Mouse (Mus musculus): ENCODE measurements around the gene Hacd1.
"Not testable (repeated sequence)": the region's sequence is repeated elsewhere in the genome, so short reads cannot be mapped to it uniquely, and the experiment has no call there.

The Hacd1 gene

DNA sequence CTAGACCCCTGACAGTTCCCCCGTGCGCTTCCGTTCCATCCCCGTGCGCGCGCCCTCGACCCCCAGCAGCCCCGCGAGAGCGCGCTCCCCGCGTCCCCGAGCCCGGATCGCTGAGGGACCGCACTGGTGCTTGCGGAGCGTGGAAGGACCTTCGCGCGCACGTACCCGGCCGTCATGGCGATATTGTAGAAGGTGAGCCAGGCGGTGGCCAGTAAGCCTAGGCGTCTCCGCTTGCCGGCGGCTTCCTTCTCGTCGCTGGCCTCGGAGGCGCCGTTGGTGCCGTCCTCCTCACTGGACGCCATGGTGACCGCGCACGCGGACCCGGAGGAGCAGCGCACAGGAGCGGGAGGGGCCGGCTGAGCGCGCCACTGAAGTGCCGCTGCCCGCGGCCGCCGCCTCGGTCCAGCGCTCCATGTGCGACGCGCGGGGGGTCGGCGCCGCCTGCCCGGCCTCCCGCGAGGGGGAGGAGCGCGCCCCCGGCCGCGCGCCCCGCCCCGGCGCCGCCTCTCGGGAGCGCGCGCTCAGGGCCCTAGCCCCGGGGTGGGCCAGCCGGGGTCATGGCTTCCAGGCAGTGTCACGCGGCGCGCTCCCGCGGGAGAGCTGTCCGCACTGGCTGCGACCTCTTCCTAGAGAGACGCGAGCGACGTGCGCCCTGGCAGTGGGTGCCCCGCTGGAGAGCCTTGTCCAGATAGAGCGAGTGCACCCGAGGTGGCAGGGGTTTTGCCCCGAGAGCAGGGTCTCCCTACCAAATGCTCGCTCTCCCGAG lies at the start of gene Hacd1:
Hacd1 (minus strand) TSS at position 570 of the 766 bp plus-strand sequence.
- peak; percentile 34 for DNase-seq (ENCODE audit: low spot score)

DNA sequence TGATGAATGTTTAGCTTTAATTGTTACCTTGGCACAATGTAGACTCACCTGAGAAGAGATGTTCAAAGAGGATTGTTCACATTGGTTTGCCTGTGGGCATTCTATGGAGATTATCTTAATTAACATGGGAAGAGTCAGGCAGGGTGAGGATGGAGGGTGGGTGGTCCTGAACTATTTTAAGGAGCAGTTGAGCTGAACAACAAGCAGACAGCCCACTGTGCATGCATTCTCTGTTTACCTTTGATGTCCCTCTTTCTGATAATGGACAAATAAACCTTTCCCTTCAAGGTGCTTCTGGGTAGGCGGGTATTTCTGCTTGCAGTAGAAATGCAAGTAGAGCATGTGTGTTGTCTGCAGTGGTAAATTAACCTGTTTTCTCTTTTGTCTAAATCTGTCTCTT lies 48.0 kb upstream of the Hacd1 start:
- no peak for DNase-seq (ENCODE audit: low spot score)

DNA sequence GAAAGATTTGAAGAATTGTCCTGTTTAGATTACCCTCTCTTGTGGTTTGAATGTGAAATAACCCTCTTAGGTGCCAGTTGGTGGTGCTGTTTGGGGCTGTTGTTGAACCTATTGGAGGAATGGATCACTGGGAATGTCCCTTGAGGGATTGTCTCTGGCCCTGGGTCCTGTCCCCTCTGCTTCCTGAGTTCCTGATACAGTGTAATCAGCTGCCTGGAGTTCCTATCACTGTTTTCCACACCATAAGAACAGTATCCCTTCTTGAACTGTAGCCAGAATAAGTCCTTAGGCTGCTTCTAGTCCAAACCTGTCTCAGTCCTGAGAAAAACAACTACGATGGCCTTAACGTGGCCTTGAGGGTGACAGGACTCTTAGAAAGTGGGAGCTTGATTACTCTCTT lies 46.7 kb upstream of the Hacd1 start:
- no peak for DNase-seq (ENCODE audit: low spot score)

DNA sequence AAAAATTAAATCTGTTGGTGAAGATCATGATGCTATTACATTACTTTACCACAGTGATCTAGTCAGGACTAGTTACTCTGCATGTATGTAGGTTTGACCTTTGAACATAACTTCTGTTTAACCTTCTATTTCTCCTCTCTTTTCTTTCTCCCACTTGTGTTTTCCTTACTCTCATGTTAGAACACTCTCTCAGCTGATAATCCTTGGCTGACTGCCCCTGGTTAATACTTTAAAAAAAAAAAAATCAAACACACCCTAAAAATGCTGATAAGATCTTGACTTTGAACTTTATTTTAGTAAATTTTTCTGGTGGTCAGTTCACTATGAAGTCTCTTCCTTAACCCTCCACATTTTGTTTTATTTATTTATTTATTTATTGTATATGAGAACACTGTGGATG lies 44.6 kb upstream of the Hacd1 start:
- DNase-seq (ENCODE audit: low spot score): no peak

DNA sequence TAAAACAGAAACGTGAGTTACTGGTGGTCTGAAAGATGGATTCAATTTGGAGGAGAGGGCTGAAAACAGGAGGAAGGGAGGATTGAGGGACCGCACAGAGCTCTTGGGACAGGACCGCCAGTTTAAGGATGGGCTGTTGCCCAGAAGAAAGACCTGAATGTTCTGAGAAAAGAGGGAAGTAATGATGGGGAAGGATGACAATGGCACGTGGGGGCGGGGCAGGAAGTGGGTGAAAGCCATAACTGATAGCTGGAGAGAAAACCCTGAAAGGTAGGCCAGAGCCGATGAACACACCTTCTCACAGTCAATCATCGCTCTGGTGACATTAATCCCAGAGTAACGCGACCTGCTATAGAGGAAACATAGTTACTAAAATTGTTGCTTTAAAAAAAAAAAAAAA lies 22.6 kb upstream of the Hacd1 start:
- not testable (repeated sequence) for DNase-seq (ENCODE audit: low spot score)

DNA sequence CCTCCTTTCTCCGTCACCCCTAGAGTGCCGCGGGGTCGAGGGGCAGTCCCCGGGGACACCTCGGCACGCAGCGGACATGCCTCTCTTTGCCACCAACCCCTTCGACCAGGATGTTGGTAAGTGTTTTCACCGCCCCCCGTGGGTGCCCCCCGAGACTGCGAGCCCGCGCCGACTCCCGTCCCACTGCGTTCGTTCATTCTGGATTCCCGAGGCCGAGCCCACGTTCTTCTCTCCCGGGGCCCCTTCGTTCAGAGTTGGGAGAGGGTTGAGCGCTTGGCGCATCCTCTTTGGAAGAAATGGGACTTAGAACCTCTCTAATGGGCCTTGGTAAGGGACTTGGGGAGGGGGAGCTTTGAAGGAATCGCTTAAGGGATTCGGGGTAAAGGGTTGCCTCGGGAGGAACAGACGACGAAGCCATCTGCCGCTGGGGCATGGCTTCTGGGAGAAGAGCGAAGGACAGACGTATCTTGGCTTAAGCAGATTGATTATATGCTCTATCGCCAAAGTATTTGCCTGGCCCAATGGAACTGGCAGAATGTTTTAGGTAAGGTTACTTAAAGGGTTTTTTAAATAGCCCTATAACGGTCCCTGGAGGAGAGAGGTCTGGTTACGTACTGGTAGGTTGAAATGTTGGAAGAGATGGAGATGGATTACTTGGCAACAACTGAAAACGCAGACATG lies 18.4 kb upstream of the Hacd1 start:
- peak; percentile 49 for DNase-seq (ENCODE audit: low spot score)

DNA sequence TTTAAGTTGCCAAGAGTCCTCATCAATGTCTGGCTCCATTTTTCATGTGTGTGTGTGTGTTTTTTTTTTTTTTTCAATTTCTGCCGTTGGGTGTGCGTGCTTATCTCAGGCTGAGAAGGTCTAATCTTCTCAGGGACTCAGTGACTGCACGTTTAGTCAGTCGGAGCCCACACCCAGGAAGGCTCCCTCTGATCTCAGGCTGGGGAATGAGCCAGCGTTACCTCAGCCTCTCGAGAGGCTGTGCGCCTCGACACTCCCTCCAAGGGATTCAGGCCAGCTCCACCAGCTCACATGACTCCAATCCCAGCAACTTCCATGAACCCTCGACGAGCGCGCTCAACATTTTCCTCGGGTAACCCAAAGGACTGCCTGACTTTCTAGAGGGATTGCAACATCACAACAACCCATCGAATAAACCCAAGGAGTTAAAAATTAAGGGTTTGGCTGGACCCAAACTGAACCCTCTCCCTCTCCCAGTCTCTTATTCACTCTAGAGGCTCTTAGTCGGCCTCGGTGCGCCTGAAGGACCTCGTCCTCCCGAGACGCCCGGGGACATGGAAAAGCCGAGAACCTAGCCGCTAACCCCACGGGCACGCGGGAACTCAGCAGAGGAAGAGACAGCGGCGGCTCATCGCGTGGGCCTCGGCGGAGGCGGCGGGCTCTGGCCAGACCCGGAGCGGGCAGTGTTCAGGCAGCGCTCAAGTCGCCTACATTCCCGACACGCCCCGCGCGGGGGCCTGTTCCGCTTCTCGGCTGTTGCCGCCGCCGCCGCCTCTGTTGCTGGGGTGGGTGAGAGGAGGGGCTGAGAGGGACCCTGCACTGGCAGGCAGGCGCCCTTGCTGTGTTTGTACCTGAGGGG lies 17.7 kb upstream of the Hacd1 start, which contains the start of gene Stam:
Stam (plus strand) TSS at position 737 of the 859 bp plus-strand sequence.
- DNase-seq (ENCODE audit: low spot score): peak; percentile 91

DNA sequence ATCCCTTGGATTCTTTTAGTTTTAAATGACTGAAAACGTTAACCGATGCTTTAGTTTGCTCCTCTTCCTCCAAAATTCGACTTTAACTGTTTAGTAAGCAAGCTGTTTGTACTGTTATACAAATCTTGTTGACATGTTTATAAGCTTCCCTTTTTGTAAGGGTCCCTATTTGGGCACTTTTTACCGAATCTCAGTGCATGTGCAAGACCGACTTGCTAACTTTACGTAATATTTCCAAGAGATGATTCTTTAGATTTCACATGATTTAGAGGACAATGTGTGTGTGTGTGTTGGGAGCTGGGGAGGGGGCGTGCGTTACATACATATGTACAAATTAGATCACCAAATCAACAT lies 17.1 kb upstream of the Hacd1 start:
- DNase-seq (ENCODE audit: low spot score): no peak

DNA sequence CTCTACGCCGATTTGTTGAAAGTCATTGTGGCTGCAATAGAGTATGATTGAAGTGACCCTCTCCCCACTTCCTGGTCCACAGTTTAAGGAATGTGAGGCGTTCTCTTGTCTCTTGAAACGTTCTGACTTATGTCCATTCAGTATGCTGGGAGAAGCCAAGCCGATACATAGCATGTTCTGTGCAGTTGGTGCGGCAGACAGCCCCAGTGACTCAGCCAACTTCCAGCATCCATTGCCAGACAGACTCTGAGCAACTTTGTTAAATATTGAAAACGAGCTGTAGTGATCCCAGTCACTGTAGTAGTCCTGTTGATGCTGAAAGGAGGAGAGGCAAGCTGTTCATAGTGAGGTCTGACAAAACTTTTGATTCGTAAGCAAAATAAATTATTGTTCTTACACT lies 14.5 kb upstream of the Hacd1 start:
- no peak for DNase-seq (ENCODE audit: low spot score)

DNA sequence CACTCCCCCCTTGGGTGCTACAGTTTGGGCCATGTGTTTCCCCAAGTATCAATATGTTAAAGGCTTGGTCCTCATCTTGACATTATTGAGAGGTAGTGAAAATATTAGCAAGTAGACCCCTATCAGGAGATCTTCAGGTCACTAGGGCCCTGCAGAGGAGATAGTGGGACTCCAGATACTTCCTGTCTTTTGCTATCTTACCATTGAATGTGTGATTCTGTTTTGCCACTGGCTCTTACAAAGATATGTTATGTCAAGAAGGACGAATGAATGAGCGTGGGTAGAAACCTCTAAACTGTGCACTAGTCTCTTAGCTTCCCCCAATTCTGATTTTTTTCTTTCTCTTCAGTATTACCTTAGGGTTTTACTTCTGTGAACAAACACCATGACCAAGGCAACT lies 13.1 kb upstream of the Hacd1 start:
- no peak for DNase-seq (ENCODE audit: low spot score)

DNA sequence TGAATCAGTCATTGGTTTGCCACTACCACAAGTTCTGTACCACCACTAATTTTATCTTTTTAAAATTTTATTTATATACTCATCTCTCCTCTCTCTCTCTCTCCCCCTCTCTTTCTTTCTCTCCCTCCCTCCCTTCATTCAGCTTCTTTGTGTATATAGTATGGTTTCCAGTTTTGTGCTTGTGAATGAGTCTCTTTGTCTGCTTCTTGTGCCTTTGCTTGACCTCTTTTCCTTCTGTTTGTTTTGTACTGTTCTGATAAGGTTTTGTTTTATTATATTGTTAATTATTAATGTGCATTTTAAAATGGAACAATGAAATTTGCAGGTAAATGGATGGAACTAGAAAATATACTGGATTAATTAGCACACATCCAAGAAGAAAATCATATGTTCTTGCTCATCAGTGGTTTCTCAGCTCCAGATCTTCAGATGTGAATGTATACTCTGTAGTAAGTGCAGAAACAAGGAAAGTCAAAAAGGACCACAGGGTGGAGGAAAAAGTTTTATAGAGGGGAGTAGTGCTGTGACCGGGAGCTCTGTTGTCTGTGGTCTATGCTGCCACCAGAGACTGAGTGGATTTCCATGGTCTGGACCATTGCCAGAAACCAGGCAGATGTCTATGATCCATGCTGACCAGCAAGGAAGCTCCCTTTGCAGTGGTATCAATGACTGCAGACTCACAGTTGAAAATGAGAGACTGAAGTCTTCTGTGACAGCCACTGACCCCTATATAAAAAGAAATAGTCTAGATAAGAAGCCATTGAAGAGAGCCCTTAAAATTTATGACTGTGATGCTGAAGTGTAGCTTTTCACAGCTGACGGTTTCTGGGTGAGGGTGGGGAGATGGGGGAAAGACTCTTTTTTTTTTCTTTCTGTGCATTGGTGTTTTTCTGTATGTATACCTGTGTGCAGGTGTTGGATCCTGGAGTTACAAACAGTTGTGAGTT lies 10.0 kb upstream of the Hacd1 start:
- DNase-seq (ENCODE audit: low spot score): no peak

DNA sequence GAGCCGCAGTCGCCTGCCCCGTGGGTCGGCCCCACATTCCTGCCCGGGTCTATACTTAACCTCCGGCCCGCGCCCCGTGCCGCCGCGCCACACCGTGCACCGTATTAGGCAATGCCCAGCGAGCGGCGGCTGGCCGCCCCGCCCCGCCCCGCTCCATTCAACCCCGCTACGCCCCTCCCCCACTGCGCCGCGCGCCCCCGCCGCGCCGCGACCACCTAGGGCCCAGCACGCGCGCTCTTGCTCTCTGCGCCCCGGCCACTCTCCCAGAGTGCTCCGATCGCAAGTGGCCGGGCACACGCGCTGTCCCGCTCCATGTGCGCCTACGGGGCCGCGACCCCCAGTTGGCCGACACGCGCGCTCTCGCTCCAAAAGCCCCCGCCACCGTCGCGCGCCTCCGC lies 768 bp downstream of the Hacd1 start:
- peak; percentile 22 for DNase-seq (ENCODE audit: low spot score)

DNA sequence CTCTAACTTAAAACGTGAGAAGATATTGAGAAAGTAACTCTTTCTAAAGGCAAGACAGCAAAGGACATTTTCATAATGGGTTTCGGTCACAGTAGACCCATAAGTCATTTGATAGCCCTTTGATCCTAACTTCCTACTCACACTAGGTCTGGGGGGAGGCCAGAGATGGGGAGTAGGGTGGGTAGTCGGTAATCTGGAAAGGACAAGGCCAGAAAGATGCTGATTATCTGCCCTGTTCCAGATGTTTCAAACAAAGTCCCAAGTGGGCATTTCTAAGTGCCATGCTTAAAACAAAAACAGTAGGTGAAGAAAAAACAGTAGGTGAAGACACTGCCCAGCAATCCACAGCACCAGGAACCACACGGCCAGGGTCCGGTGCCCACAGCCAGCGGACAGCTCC lies 1.2 kb downstream of the Hacd1 start:
- no peak for DNase-seq (ENCODE audit: low spot score)

DNA sequence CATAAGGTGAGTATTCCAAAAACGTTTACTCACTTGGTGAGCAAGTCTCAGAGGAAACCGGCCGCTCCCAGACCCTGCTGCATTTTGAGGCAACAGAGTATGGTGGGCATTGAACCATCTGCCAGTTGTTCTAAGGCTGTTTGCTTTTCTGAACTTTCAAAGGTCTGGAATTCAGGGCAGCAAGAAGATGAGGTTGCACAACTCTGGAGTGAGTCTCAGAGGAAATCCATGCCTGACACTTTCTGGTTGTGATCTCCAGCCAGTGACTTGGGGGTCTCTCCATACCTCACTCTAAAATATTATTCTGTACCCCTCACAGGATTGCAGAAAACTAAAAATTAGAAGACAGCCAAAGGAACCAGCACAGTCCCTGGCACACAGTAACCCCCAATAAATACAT lies 1.8 kb downstream of the Hacd1 start:
- DNase-seq (ENCODE audit: low spot score): no peak

DNA sequence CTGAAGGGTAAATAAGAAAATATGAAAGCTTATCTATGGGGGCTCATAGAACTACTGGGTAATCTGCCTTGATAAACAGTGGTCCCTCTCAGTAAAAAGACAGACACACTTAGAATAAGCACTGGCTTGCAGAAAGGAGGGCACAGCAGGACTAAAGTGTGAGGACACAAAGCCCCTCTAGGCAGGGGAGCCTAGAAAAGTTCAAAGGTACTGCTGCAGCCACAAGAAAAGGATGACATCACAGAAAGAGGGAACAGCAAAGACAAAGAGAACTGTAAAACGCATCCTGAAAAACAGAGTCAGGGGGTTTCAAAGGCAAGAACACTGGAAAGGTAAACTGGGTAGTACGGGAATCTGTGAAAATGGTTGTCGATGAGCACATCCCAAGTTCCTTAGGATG lies 2.3 kb downstream of the Hacd1 start:
- DNase-seq (ENCODE audit: low spot score): no peak

DNA sequence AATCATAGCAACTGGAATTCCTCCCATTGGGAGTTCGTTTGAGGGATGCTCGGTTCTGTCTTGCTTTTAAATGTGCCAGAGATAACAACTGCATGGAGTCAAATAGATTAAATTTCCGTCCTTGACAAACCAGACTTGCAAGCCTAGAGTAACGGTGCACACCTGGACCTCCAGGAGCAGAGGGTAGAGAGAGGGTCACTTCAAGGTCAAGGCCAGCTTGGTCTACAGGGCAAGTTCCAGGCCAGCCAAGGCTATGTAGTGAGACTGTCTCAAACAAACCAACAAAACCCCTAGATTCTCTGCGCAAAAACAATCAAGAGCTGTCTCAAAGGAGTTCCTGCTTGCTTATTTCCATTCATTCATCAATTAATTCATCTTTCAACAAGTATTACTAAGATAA lies 7.1 kb downstream of the Hacd1 start:
- no peak for DNase-seq (ENCODE audit: low spot score)

DNA sequence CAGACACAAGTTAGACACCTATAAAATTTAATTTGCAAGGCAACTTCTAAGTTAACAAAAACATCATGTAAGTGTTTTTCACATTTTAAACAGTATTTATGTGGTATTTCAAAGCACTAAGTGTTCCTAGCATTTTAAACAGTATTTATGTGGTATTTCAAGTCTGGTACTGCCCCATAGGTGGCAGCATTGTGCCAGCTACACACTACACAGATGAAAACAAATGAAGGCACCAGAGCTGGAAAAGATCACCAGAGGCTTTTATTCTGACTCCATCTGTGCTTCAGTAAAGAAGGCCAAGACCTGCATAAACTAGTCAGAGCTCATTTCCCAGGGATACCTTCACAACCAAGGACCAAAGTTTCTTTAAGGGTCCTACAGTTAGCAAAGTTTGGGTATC lies 7.6 kb downstream of the Hacd1 start:
- DNase-seq (ENCODE audit: low spot score): peak; percentile 79

DNA sequence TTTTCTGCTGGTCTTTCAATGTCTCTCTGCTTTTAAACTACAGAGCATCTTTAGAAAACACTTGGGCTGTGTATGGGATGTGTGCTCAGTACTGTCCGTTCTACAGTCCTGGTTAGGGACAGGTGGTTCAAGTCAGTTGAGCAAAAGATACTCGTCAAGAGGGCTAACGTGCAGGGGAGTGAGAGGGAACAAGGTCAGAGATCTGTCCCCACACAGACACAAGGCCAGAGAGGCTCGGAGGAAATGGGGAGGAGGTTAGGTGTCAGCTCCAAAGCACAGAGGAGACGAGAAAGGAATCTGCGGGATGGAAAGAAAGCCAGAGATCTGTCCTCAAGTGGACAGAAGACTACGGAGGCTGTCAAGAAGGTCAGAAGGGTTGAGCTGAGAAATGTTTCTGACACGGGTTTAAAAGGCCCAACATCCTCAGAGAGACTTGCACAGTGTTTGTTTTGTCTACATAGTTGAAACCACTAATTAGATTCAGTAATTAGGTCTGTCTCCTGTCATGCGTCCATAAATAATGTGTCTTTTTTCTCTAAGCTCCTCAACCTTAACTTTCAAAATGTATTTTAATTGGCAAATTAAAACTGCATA lies 12.3 kb downstream of the Hacd1 start:
- no peak for DNase-seq (ENCODE audit: low spot score)

DNA sequence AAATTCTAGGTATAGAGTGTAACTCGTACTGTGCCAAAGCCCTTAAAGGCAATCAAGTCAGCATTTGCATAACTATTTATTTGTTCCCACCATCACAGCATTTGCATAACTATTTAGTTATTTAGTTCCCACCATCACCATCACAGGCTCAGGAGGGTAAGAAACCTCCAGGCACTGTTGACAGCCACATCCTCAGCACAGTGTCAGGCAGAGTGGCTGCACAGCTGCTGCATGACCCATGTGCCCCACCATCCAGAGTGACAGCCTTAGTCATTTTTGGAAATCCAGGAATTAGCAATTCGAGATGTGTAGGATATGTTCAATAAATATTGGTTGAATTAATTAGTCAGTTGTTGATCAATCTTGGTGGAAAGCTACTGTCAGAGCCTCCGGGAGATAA lies 12.9 kb downstream of the Hacd1 start:
- no peak for DNase-seq (ENCODE audit: low spot score)

DNA sequence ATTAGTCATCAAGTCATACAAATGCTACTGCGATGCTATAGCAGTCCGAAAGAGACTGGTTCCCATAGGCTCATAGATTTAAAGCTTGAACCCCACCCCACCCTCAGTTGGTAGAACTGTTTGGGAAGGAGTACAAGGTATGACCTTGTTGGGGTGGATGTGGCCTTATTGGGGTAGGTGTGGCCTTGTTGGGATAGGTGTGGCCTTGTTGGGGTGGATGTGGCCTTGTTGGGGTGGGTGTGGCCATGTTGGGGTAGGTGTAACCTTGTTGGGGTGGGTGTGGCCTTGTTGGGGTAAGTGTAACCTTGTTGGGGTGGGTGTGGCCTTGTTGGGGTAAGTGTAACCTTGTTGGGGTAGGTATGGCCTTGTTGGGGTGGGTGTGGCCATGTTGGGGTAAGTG lies 14.7 kb downstream of the Hacd1 start:
- no peak for DNase-seq (ENCODE audit: low spot score)

DNA sequence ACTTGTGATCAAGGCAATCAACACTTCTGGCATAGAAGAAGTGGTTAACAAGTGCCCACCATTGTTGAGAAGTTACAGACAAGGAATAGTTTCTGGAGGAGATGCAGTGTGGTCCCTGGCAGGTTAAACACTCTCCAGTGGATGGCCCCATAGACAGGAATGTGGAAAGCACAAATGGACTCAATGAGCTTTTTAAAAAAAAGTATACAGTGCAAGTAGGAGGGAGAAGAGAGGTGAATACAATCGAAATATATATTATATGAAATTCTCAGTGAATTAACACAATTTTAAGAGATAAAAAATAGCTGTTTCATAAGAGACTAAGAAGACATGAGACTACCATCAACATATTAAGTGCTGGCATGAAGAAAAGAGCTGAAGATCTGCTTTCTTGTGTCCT lies 36.7 kb downstream of the Hacd1 start:
- DNase-seq (ENCODE audit: low spot score): no peak

All from adipocyte (in vitro differentiated cells).